Mouse (Mus musculus) T-helper 1 cell (primary cell): ENCODE data around the gene Prss37.

Experiments used
- in situ Hi-C: fragments of 300-600 bp; cut with MboI, MseI; formaldehyde crosslinking; loops from one replicate; pipeline ENCODE4 v1.15.1; 2025; ENCODE audit warnings: high pct_unique_total_duplicates

Gene Prss37

DNA sequence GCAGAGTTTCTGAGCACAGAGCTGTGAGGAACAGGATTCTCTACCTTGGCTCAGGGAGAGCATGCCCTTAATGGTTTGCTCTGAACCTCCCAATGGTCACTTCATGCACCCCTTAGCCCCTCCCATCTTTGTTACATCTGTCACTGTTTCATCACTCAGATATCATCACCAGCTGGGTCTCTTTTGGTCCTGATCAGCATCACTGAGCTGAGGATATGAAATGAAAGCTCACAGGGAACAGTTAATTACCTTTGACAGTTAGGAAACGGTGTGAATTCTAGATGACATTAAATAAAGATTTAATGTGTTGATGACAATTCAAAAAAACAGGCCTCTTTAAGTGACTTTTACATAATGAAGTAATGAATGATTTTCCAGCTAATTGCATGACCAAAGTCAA is at the start of gene Prss37:
Gene Prss37, minus strand, starts transcription at position 101 of the 400 bp plus-strand sequence.
- in situ Hi-C loops = loop anchor here (25.0 kb wide), 1 partner anchor 657 kb away; the partner anchor contains the start of gene Tmem178b

DNA sequence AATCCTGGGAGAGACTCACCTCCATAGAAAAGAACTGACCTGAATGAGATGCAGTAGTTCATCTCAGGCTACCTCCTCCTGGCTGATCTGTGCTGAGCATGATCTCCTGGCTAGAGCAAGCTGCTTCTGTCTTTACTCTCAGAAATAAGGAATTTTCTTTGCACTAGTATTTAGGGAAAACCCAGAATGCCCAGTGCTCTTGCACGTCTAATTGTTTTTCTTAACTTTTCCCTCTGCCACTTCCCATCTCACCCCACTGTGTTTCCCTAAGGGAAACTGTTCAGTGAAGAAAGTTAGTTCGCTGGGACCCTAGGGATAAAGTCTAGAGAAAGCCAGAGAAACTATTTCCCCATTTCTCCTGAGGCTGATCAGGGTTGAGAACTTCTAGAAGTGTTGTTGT is 35.6 kb upstream of the Prss37 start, which contains the start of gene Olfr461:
Gene Olfr461, minus strand, starts transcription at position 101 of the 400 bp plus-strand sequence.
- in situ Hi-C loops = no loop called here

DNA sequence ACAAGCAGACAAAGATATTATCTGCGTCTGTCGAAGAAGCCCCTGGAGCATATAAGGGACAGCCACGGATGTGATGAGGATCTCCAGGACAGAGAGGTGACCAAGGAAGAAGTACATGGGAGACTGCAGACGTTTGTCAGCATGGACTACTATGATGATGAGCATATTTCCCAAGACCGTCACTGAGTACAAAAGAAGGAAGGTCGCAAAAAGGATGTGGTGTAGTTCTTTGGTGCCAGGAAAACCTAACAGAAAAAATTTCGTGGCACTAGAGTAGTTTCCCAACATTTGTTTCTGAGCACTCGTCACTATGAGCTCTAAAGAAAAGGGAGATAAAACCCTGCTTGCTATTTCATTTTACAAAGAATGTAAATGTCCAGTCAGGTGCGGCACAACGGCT is 25.4 kb upstream of the Prss37 start:
- in situ Hi-C loops = no loop called here

DNA sequence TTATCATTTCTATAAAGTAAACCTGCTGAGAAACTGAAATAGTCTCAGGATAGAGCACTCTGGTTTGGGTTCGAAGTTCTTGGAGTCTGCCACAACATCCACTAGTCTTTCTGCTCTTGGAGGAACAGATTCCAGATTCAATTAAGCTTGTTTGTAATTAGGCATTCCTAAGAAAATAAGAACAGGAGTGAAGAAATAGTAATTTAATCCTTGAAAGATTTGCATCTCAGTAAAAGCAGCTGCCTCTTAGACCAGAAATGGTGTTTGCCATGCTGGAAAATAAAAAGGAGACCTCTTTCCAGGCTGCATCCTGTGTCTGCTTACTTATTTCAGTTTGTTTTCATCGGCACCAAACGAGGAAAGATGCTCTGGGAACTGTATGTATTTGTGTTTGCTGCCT is 26.1 kb downstream of the Prss37 start, which contains the start of gene Tas2r108:
Gene Tas2r108, plus strand, starts transcription at position 301 of the 400 bp plus-strand sequence.
- in situ Hi-C loops = loop anchor here (25.0 kb wide), 1 partner anchor 344 kb away; no protein-coding TSS in a partner anchor

DNA sequence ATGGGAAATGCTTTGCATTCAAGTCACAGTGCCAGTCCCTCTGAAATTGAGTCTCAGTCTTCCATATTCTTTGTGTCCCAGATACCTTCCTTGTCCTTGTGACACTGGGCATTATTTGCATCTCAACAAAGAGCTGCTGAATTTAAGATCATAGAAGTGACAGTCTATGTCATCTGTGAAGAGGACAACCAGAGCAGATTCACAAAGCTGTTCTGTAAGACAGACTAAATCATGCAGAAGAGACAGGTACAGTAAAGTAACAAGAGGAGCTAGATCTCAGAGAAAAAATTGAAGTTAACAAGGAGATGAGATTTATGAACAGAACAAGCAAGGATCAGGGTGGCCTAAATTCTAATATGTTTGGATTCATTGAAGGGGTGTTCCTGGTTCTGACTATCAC is 28.4 kb downstream of the Prss37 start, which contains the start of gene Tas2r137:
Gene Tas2r137, plus strand, starts transcription at position 301 of the 400 bp plus-strand sequence.
- in situ Hi-C loops = loop anchor here (25.0 kb wide), 1 partner anchor 346 kb away; no protein-coding TSS in a partner anchor

- in situ Hi-C loops = loop anchor here (25.0 kb wide), 1 partner anchor 355 kb away; no protein-coding TSS in a partner anchor
Measured at GRCm38 (mm10) chr6:40482318-40482717, 37.0 kb downstream of the Prss37 start.

DNA sequence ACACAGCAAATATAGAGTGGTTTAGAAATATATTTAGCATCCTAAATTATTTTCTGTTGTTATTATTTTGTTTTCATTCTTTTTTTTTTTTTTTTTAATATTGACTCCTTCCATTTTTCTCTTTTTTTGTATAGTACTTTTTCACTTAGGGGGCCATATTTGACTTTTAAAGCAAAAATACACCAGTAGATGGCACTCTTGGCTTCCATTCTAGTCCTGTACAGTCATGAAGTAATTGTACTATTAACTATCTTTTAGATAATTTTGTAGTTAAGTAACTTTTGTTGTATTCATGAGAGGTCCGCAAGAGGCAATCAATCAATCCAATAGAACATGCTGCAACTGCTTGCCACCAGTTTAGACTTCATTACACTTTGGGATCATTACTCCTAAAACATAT is 39.6 kb downstream of the Prss37 start:
- in situ Hi-C loops = loop anchor here (25.0 kb wide), 1 partner anchor 358 kb away; no protein-coding TSS in a partner anchor

- in situ Hi-C loops = loop anchor here (25.0 kb wide), 1 partner anchor 361 kb away; no protein-coding TSS in a partner anchor
Measured at GRCm38 (mm10) chr6:40476132-40476531, 43.2 kb downstream of the Prss37 start.

GRCm38 (mm10) chr6:40471720-40472010 is 47.6 kb downstream of the Prss37 start:
- in situ Hi-C loops = loop anchor here (25.0 kb wide), 1 partner anchor 1091 kb away; no protein-coding TSS in a partner anchor

- in situ Hi-C loops = loop anchor here (25.0 kb wide), 1 partner anchor 1091 kb away; no protein-coding TSS in a partner anchor
Measured at GRCm38 (mm10) chr6:40470916-40471719, 48.2 kb downstream of the Prss37 start, which contains the start of gene Ssbp1. TSS of gene Ssbp1 (plus strand) at chr6:40471352.

DNA sequence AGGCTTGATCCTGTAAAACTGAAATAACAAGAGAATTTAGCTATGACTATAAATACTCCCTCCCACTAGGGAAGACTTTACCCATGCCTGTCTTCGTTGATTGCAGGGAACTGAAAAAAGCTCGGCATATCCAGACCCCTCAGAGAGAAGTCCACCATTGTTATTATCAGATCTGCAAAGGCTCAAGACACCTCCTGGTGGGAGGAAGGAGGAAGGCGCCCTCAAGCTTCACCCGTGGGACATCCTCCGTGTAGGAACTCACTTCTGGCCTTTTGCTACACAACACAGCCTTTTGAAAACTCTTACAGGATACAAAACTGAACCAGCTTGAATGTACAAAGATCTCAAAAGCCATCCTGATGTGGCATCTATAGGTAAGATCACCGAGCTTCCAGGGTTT is 53.6 kb downstream of the Prss37 start:
- in situ Hi-C loops = loop anchor here (5.0 to 25.0 kb wide), 3 partner anchors 138 to 1097 kb away; partner anchors contain the start of gene Agk
